Mouse (Mus musculus) intestine, embryonic 14.5 days (tissue): ENCODE data around the gene Ly6g6f. TPM values are rescaled to one million over a fixed set of nuclear protein-coding genes. Genes with fewer than 3 reads are reported as not detected.

Source experiments
- ATAC-seq: fragments of 200-750 bp; cut with Nextera tagmentation; replicated peaks from 2 replicates; pipeline ENCODE4 v1.8.0; 2017; ENCODE audit warnings: low read depth, moderate number of reproducible peaks, moderate TSS enrichment, moderate library complexity; ENCODE audit not compliant: low FRiP score, low TSS enrichment
- DNase-seq: peaks from one replicate; pipeline ENCODE4 v3.0.0-alpha.2; 2018; ENCODE audit warnings: low spot score
- H3K27ac ChIP-seq: fragments of 300-500 bp; sonication (generic); 2 replicates; pipeline ENCODE4 v1.5.1; 2014; ENCODE audit warnings: low read depth, mild to moderate bottlenecking, control low read depth
- H3K27me3 ChIP-seq: fragments of 300-500 bp; sonication (generic); replicated peaks from 2 replicates; pipeline ENCODE4 v1.6.1; 2014; ENCODE audit warnings: low read length, control low read depth; ENCODE audit not compliant: control insufficient read depth, insufficient read depth
- H3K36me3 ChIP-seq: fragments of 300-500 bp; sonication (generic); 2 replicates; pipeline ENCODE4 v1.6.1; 2014; ENCODE audit warnings: low read length, control low read depth; ENCODE audit not compliant: control insufficient read depth, insufficient read depth
- H3K4me1 ChIP-seq: fragments of 300-500 bp; sonication (generic); replicated peaks from 2 replicates; pipeline ENCODE4 v1.6.1; 2014; ENCODE audit warnings: low read length, control low read depth, mixed read lengths; ENCODE audit not compliant: control insufficient read depth, insufficient read depth
- H3K4me2 ChIP-seq: fragments of 300-500 bp; sonication (generic); 2 replicates; pipeline ENCODE4 v1.6.1; 2014; ENCODE audit warnings: low read length
- H3K4me3 ChIP-seq: fragments of 300-500 bp; sonication (generic); 2 replicates; pipeline ENCODE4 v1.5.1; 2014; ENCODE audit warnings: low read depth, low read length, control low read depth, mixed read lengths
- H3K9ac ChIP-seq: fragments of 300-500 bp; sonication (generic); 2 replicates; pipeline ENCODE4 v1.6.1; 2014; ENCODE audit warnings: mild to moderate bottlenecking, low read length
- H3K9me3 ChIP-seq: fragments of 300-500 bp; sonication (generic); 2 replicates; pipeline ENCODE4 v1.6.1; 2016; ENCODE audit warnings: low read length, control low read depth; ENCODE audit not compliant: control insufficient read depth
- WGBS: fragments of 180-500 bp; shearing (Covaris S2); extraction: QIAGEN DNeasy Blood & Tissue Kit; methylation state at CpG from one replicate; pipeline ENCODE4 v1.1.7; 2014; 5-methylcytosine and 5-hydroxymethylcytosine counted together
- polyA plus RNA-seq: library from polyadenylated mRNA; unstranded; fragments of >200 nt; fragmentation: Nextera tagmentation; extraction: Ambion mirVana; gene quantifications from 2 replicates; pipeline ENCODE4 v1.2.1, GENCODE M21; 2014

Ly6g6f gene
- polyA plus RNA-seq, 1 experiment from 2014 or later = not detected

DNA sequence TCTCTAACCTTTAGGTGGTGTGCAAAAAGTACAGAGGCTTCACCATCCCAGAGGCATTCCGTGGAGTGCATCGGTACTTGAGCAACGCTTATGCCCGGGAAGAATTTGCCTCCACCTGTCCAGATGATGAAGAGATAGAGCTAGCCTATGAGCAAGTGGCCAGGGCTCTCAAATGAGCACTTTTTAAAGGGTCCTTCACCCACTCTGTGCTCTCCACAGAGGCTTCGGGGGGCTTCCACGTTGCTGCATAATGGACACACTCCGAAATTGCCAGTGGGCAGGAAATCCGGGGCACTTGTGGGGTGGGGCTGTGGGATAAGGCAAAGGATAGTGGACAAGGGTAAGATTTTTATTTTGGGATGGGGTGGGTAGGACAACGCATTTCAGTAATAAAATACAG is 27.1 kb downstream of the Ly6g6f start:
- Histone ChIP-seq H3K4me2 (peak overlapping the region; percentile 99; the same call in 1 of the 2 replicates), H3K4me3 (peak overlapping the region; percentile 89; the same call in 1 of the 2 replicates), H3K27ac (peak overlapping the region; percentile 94; the same call in 1 of the 2 replicates), H3K36me3 (peaks cover 68% of the 10 kb centered on the region), H3K9me3 (no peaks in the 10 kb centered on the region), H3K9ac (0 out of 2 replicates have a peak overlapping the region, but pooled peaks have one; percentile 5), H3K27me3 (no peaks in the 10 kb centered on the region), H3K4me1 (peaks cover 12% of the 10 kb centered on the region)
- DNase-seq (no peak), ATAC-seq (peak; percentile 5; the same call in 1 of the 2 replicates)
- 58% methylated on average over 9 of the region's 9 CpGs for WGBS

DNA sequence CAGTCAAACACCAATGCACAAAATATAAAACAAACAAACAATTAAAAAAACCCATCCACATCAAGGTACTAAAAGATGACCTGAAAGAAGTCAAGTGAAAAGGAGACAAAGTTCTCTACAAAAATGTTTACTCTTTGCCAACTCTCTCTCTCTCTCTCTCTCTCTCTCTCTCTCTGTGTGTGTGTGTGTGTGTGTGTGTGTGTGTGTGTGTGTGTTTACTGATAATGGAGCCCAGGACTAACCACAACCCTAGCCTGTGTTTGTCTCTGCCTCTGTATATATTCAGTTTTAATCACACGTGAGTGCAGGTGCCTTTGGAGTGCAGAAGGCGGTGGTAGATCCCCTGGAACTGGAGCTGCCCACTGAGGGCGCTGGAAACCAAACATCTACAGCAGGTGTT is 28.3 kb downstream of the Ly6g6f start:
- Histone ChIP-seq H3K27me3 (no peaks in the 10 kb centered on the region), H3K36me3 (peaks cover 77% of the 10 kb centered on the region)
- 73% methylated on average over 3 of the region's 3 CpGs for WGBS

DNA sequence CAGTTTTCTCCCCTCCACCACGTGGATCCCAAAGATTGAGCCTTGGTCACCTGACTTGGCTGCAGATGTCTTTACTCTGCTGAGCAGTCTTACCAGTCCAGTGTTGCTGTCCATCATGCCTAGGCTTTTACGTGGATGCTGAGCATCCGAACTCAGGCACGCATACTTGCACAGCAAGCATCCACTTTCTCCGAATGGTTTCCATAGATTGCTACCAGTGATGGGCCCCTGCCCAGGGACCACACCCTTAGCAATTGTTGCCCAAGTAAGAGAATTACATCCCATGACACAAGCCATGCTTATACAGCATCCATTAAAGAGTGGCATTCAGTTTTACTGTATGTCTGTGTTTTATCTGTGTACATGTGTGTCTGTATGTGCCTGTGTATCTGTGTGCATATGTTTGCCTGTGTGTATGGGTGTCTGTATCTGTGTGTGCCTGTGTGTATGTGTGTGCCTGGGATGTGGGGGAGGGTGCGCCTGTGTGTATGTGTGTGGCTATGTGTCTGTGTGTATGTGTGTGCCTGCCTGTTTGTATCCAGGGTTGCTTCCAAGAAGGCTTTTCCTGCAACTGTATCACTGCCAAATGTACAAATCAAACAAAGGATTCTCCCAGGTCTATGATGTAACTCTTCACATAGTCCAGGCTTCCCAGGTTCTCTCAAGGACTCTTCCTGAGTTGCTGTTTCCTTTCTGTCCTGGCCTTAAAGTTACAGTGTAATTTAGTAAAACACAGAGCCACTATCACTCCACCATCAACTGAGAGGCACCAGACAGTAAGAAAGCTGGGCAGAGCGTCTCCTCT is 29.5 kb downstream of the Ly6g6f start:
- Histone ChIP-seq H3K36me3 (peaks cover 67% of the 10 kb centered on the region), H3K9me3 (no peaks in the 10 kb centered on the region), H3K4me2 (no peak overlapping the region), H3K4me3 (no peak overlapping the region), H3K27ac (no peak overlapping the region), H3K27me3 (no peaks in the 10 kb centered on the region), H3K9ac (no peak overlapping the region), H3K4me1 (peaks cover 21% of the 10 kb centered on the region)
- DNase-seq = no peak
- ATAC-seq = no peak
- 92% methylated on average over 7 of the region's 7 CpGs for WGBS

More for the DNA sequence above, 28.3 kb downstream of the Ly6g6f start:
- ATAC-seq = no peak
- Histone ChIP-seq H3K27ac (no peak overlapping the region), H3K9ac (no peak overlapping the region), H3K4me3 (no peak overlapping the region), H3K4me1 (peaks cover 20% of the 10 kb centered on the region), H3K4me2 (no peak overlapping the region), H3K9me3 (no peaks in the 10 kb centered on the region)
- DNase-seq = no peak

DNA sequence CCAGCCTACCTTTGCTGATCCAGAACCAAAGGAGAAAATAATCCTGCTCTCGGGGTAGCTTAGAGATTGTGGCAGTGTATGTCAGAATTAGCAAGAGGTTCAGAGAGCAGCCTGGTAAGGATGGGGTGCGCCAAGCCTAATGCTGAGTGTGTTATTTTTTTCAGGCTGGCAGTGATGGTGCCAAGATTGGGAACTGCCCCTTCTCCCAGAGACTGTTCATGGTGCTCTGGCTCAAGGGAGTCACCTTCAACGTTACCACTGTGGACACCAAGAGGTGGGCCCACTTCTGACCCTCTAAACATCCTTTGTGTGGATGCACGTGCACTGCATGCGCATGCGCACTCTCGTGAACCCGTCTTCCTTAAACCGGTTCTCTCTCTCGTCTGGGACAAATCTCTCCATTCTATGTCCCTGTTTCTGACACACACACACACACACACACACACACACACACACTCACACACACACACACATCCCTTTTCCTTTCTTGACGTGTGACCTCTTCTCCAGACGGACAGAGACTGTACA is 33.1 kb downstream of the Ly6g6f start:
- H3K4me2 ChIP-seq = peak overlapping the region; percentile 98
- ATAC-seq (no peak), DNase-seq (no peak)
- peaks cover 35% of the 10 kb centered on the region for H3K4me1 ChIP-seq
- no peaks in the 10 kb centered on the region for H3K9me3 ChIP-seq
- H3K4me3 ChIP-seq = peak overlapping the region; percentile 71
- WGBS = 75% methylated on average over 12 of the region's 12 CpGs
- H3K27ac ChIP-seq = peak overlapping the region; percentile 96
- no peaks in the 10 kb centered on the region for H3K27me3 ChIP-seq
- H3K9ac ChIP-seq = peak overlapping the region; percentile 60
- H3K36me3 ChIP-seq = peaks cover 50% of the 10 kb centered on the region

DNA sequence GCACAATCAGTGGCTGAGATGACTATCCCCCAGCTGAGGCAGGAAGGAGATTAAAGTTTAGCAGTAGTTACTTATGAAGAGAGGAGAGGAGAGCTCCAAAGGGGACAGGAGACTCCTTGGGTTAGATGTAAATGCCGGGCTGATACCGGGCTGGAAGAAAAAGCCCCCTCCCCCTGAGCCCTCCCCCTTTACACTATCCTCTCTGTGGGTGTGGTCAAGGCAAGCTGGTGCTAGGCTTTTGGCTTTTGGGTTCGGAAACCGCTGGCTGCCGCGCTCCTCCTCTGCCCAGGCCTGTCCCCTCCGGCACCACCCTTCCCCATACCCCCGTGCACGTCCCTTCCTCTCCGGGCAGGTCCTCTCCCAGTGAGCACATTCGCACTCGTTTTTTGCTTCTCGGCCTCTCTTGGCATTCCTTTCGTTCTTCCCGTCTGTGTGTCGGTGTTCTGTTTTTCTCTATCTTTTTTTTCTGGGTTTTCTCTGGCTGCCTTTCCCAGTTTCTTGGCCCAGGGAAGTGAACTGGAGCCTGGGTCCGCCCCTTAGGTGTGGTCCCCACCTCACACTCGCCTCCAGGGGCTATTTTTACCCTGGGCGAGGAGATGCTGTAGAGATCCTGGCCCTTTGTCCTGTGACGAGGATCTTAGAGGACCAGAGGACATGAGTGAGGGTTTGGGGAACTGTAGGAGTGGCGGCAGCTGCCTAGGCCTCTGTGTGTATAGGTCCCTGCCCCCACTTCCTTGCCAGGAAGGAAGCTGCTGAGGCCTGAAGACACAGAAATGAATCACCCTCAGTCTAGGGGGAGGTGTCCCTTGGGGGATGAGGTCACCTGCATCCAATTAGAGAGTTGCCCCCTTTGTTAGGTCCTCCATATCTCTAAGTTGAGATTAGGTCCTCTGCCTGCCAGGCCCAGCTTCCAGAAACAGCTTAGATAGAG is 34.0 kb downstream of the Ly6g6f start:
- H3K27me3 ChIP-seq = no peaks in the 10 kb centered on the region
- H3K4me1 ChIP-seq = peaks cover 39% of the 10 kb centered on the region
- ATAC-seq (peak; percentile 68), DNase-seq (peak; percentile 78)
- WGBS = under 1% methylated on average over 21 of the region's 21 CpGs
- no peaks in the 10 kb centered on the region for H3K9me3 ChIP-seq
- H3K9ac ChIP-seq = peak overlapping the region; percentile 60
- H3K27ac ChIP-seq = peak overlapping the region; percentile 96
- H3K4me2 ChIP-seq = peak overlapping the region; percentile 98
- peaks cover 43% of the 10 kb centered on the region for H3K36me3 ChIP-seq
- peak overlapping the region; percentile 71 for H3K4me3 ChIP-seq

DNA sequence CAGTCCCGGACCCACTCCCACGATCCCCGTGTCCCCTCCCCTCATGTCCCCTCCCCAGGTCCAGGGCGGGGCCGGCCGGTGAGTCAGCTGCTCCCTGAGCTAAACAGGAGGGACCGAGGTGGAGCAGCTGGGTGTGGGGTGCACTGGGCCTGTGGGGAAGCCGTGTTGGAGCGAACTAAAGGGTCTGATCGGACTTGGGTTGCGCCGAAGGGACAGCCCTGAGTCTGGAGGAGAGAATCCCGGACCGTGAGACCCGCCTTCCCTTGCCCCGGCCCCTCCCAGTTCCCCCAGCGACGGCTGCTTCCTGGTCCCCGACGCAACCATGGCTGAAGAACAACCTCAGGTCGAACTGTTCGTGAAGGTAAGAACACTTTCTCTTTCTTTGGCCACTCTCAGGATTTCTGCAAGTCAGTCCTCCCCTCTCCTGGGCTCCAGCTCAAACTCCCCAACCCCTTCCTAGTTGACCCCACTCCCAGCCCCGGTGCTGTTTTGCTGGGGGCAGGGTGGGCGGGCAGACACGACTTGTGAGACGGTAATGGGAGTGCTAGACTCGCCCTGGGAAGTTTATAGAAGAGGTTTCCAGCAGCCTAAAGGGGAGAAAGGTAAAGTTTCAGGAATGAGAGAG is 35.2 kb downstream of the Ly6g6f start:
- peaks cover 45% of the 10 kb centered on the region for H3K4me1 ChIP-seq

DNA sequence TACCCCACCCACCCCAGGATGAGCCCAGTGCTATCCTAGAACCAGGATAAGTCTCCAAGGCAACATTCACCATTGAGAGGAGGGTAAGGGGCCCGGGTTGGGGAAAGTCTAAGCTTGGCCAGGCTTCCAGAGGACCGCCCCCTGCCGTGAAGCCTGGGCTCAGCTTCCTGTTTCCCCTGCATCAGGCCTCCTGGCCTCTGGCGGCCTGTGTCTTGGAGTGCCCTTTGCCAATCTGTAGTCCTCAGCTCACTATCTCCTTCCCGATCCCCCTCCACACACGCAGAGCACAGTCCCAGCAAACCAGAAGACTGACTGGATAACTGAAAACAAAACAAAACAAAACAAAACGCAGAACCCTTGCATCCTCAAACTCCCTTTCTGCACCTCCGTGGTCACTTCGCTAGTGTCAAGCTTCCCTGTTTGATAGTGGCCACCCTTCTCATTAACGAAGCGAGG is 35.8 kb downstream of the Ly6g6f start, which contains the start of gene Clic1:
Clic1 (plus strand) TSS at position 406 of the 456 bp plus-strand sequence.
- Histone ChIP-seq H3K9me3 (no peaks in the 10 kb centered on the region), H3K27me3 (no peaks in the 10 kb centered on the region), H3K4me3 (peak within 1 kb of the TSS; percentile 71), H3K36me3 (peaks cover 25% of the 10 kb centered on the region), H3K9ac (peak within 1 kb of the TSS; percentile 60), H3K4me2 (peak within 1 kb of the TSS; percentile 98), H3K27ac (peak within 1 kb of the TSS; percentile 96), H3K4me1 (peaks cover 51% of the 10 kb centered on the region)
- whole genome bisulfite sequencing = 0% methylated on average over 11 of the region's 11 CpGs
- DNase-seq (peak; percentile 86), ATAC-seq (peak; percentile 31)

More for the DNA sequence above, 35.2 kb downstream of the Ly6g6f start:
- Histone ChIP-seq H3K4me2 (peak overlapping the region; percentile 98), H3K27me3 (no peaks in the 10 kb centered on the region), H3K27ac (peak overlapping the region; percentile 96), H3K9ac (peak overlapping the region; percentile 60), H3K36me3 (peaks cover 31% of the 10 kb centered on the region), H3K9me3 (no peaks in the 10 kb centered on the region), H3K4me3 (peak overlapping the region; percentile 71)
- whole genome bisulfite sequencing = under 1% methylated on average over 26 of the region's 27 CpGs
- DNase-seq = peak; percentile 89
- ATAC-seq = peak; percentile 16
